Mouse (Mus musculus): Measurements from ENCODE around the gene Msx1.

- no peak for TF ChIP-seq CTCF (IDR thresholded peaks at IDR 0.05; ENCODE audit: insufficient read depth, low read depth, low read length)
- TF ChIP-seq POLR2A (IDR thresholded peaks at IDR 0.05; ENCODE audit: insufficient read depth, low read depth, low read length): no peak
Measured at GRCm38 (mm10) chr5:37783306-37783705, 41.1 kb downstream of the Msx1 start.
